Mouse (Mus musculus) effector memory CD4-positive, alpha-beta T cell, adult 7 months (primary cell): ENCODE measurements around the gene 1700122O11Rik. TPM values are rescaled to one million over a fixed set of nuclear protein-coding genes. Genes with fewer than 3 reads are reported as not detected.

ENCODE experiments used
- polyA plus RNA-seq: library from polyadenylated mRNA; unstranded; fragments of 100-300 nt; shearing (Covaris generic); gene quantifications from one replicate; pipeline ENCODE4 v1.2.1, GENCODE M21; 2017

The 1700122O11Rik gene
- polyA plus RNA-seq: not detected

GRCm38 (mm10) chr17:48038193-48038592, at the start of gene 1700122O11Rik:
Gene 1700122O11Rik (minus strand): TSS chr17:48038293.

Other genes with a start within 250 kb of the 1700122O11Rik start
- gene Mdfi, start 203.6 kb downstream of the 1700122O11Rik start, polyA plus RNA-seq: not detected
- 10.6 TPM for gene Foxp4, start 113.6 kb downstream of the 1700122O11Rik start, polyA plus RNA-seq
- not detected for gene 1700067P10Rik, start 51.0 kb upstream of the 1700122O11Rik start, polyA plus RNA-seq
- not detected for gene 9830107B12Rik, start 108.0 kb upstream of the 1700122O11Rik start, polyA plus RNA-seq
- 0.16 TPM for gene A530064D06Rik, start 129.0 kb upstream of the 1700122O11Rik start, polyA plus RNA-seq
- gene Trem1, start 194.5 kb upstream of the 1700122O11Rik start, polyA plus RNA-seq: 0.21 TPM
- gene Trem3, start 209.5 kb upstream of the 1700122O11Rik start, polyA plus RNA-seq: not detected
- 0.94 TPM for gene Treml4, start 226.0 kb upstream of the 1700122O11Rik start, polyA plus RNA-seq